Mouse (Mus musculus): ENCODE measurements around the gene Mpzl3.

DNA sequence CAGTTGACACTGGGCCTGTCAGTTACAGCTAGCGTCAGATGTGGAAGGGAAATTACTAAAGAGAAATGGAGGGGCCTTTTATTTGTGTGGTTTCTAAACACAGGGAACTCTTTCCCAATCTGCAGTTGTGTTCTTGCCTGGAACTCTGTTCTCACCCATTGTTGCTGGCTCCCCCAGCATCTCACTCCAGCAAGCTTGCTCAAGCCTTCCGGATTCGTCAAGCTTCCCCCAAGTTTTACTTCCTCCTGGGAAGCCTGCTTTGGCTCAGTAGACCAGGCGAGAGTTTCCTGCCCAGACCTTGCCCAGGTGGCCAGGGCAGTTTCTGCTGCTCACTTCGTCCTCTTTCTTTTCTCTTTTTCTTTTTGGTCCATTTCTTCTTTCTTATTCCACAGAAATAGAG is 29.6 kb downstream of the Mpzl3 start:
- no peak for TF ChIP-seq CTCF (IDR thresholded peaks at IDR 0.05; ENCODE audit: low read depth)
- TF ChIP-seq EP300 (IDR thresholded peaks at IDR 0.05; ENCODE audit: low read depth): no peak

Data from heart, postnatal 0 days (tissue).